Mouse (Mus musculus): ENCODE data around the gene Sost. TPM values are rescaled to one million over a fixed set of nuclear protein-coding genes. Genes with fewer than 3 reads are reported as not detected.

The Sost gene
- polyA plus RNA-seq, 1 experiment = not detected

- Histone ChIP-seq H3K27ac (ENCODE audit: insufficient read depth, low read length) (no peak overlapping the region), H3K4me3 (ENCODE audit: insufficient read depth, low read length) (no peak overlapping the region), H3K4me1 (ENCODE audit: control insufficient read depth, insufficient read depth, low read length) (no peaks in the 10 kb centered on the region)
- no peak for TF ChIP-seq CTCF (IDR thresholded peaks at IDR 0.05; ENCODE audit: borderline replicate concordance, insufficient read depth, low read length)
- TF ChIP-seq POLR2A (IDR thresholded peaks at IDR 0.05; ENCODE audit: low read depth, low read length) = no peak
These were observed 34.8 kb downstream of the Sost start for GRCm38 (mm10) chr11:101931978-101932377.

- 0 out of 2 replicates have a peak, but pooled peaks have one; percentile 4 for TF ChIP-seq CTCF (IDR thresholded peaks at IDR 0.05; ENCODE audit: borderline replicate concordance, insufficient read depth, low read length)
- no peak for TF ChIP-seq POLR2A (IDR thresholded peaks at IDR 0.05; ENCODE audit: low read depth, low read length)
- Histone ChIP-seq H3K27ac (ENCODE audit: insufficient read depth, low read length) (no peak overlapping the region), H3K4me1 (ENCODE audit: control insufficient read depth, insufficient read depth, low read length) (no peaks in the 10 kb centered on the region), H3K4me3 (ENCODE audit: insufficient read depth, low read length) (no peak overlapping the region)
These were observed 38.6 kb downstream of the Sost start for GRCm38 (mm10) chr11:101928030-101928762.

- Histone ChIP-seq H3K27ac (ENCODE audit: insufficient read depth, low read length) (no peak overlapping the region), H3K4me1 (ENCODE audit: control insufficient read depth, insufficient read depth, low read length) (no peaks in the 10 kb centered on the region), H3K4me3 (ENCODE audit: insufficient read depth, low read length) (no peak overlapping the region)
- no peak for TF ChIP-seq POLR2A (IDR thresholded peaks at IDR 0.05; ENCODE audit: low read depth, low read length)
- TF ChIP-seq CTCF (IDR thresholded peaks at IDR 0.05; ENCODE audit: borderline replicate concordance, insufficient read depth, low read length) = no peak
These were observed 39.7 kb downstream of the Sost start for GRCm38 (mm10) chr11:101926951-101927589.

- no peaks in the 10 kb centered on the region for H3K4me1 ChIP-seq (ENCODE audit: control insufficient read depth, insufficient read depth, low read length)
- H3K4me3 ChIP-seq (ENCODE audit: insufficient read depth, low read length) = no peak overlapping the region
- TF ChIP-seq POLR2A (IDR thresholded peaks at IDR 0.05; ENCODE audit: low read depth, low read length) (no peak), CTCF (IDR thresholded peaks at IDR 0.05; ENCODE audit: borderline replicate concordance, insufficient read depth, low read length) (no peak)
- H3K27ac ChIP-seq (ENCODE audit: insufficient read depth, low read length) = no peak overlapping the region
These were observed 41.2 kb downstream of the Sost start for GRCm38 (mm10) chr11:101925636-101926035.

GRCm38 (mm10) chr11:101924441-101924976 is 42.3 kb downstream of the Sost start:
- TF ChIP-seq POLR2A (IDR thresholded peaks at IDR 0.05; ENCODE audit: low read depth, low read length) = no peak
- no peak for TF ChIP-seq CTCF (IDR thresholded peaks at IDR 0.05; ENCODE audit: borderline replicate concordance, insufficient read depth, low read length)
- no peak overlapping the region for H3K4me3 ChIP-seq (ENCODE audit: insufficient read depth, low read length)
- H3K27ac ChIP-seq (ENCODE audit: insufficient read depth, low read length) = no peak overlapping the region
- no peaks in the 10 kb centered on the region for H3K4me1 ChIP-seq (ENCODE audit: control insufficient read depth, insufficient read depth, low read length)

- Histone ChIP-seq H3K27ac (ENCODE audit: insufficient read depth, low read length) (no peak overlapping the region), H3K4me1 (ENCODE audit: control insufficient read depth, insufficient read depth, low read length) (no peaks in the 10 kb centered on the region), H3K4me3 (ENCODE audit: insufficient read depth, low read length) (no peak overlapping the region)
- TF ChIP-seq CTCF (IDR thresholded peaks at IDR 0.05; ENCODE audit: borderline replicate concordance, insufficient read depth, low read length) (no peak), POLR2A (IDR thresholded peaks at IDR 0.05; ENCODE audit: low read depth, low read length) (no peak)
These were observed 42.8 kb downstream of the Sost start for GRCm38 (mm10) chr11:101923988-101924387.

GRCm38 (mm10) chr11:101921361-101921952 is 45.4 kb downstream of the Sost start:
- H3K27ac ChIP-seq (ENCODE audit: insufficient read depth, low read length) = no peak overlapping the region
- no peak overlapping the region for H3K4me3 ChIP-seq (ENCODE audit: insufficient read depth, low read length)
- TF ChIP-seq CTCF (IDR thresholded peaks at IDR 0.05; ENCODE audit: borderline replicate concordance, insufficient read depth, low read length) = no peak
- TF ChIP-seq POLR2A (IDR thresholded peaks at IDR 0.05; ENCODE audit: low read depth, low read length) = no peak
- no peaks in the 10 kb centered on the region for H3K4me1 ChIP-seq (ENCODE audit: control insufficient read depth, insufficient read depth, low read length)

- Histone ChIP-seq H3K4me1 (ENCODE audit: control insufficient read depth, insufficient read depth, low read length) (no peaks in the 10 kb centered on the region), H3K4me3 (ENCODE audit: insufficient read depth, low read length) (no peak overlapping the region), H3K27ac (ENCODE audit: insufficient read depth, low read length) (no peak overlapping the region)
- no peak for TF ChIP-seq POLR2A (IDR thresholded peaks at IDR 0.05; ENCODE audit: low read depth, low read length)
- TF ChIP-seq CTCF (IDR thresholded peaks at IDR 0.05; ENCODE audit: borderline replicate concordance, insufficient read depth, low read length) = peak; percentile 71; the same call in 1 of the 2 replicates
These were observed 47.2 kb downstream of the Sost start for GRCm38 (mm10) chr11:101919660-101920059.

GRCm38 (mm10) chr11:101918609-101919008 is 48.2 kb downstream of the Sost start:
- Histone ChIP-seq H3K4me1 (ENCODE audit: control insufficient read depth, insufficient read depth, low read length) (no peaks in the 10 kb centered on the region), H3K4me3 (ENCODE audit: insufficient read depth, low read length) (no peak overlapping the region), H3K27ac (ENCODE audit: insufficient read depth, low read length) (no peak overlapping the region)
- TF ChIP-seq POLR2A (IDR thresholded peaks at IDR 0.05; ENCODE audit: low read depth, low read length) (no peak), CTCF (IDR thresholded peaks at IDR 0.05; ENCODE audit: borderline replicate concordance, insufficient read depth, low read length) (no peak)
